Mouse (Mus musculus) ES-CJ7 (cell line): ENCODE data around the gene Gm10644.
"Not testable (repeated sequence)": the region's sequence is repeated elsewhere in the genome, so short reads cannot be mapped to it uniquely, and the experiment has no call there.

Experiments
- DNase-seq: peaks from one replicate; pipeline ENCODE4 v3.0.0; 2011; ENCODE audit warnings: low read depth, low spot score

Gene Gm10644

GRCm38 (mm10) chr8:83955106-83955957 lies at the start of gene Gm10644, which contains the start of gene Asf1b:
Gm10644 (minus strand) TSS chr8:83955205.
Asf1b (plus strand) TSS chr8:83955507.
- DNase-seq: peak; percentile 100

GRCm38 (mm10) chr8:84004533-84005201 lies 49.7 kb upstream of the Gm10644 start:
- peak; percentile 98 for DNase-seq

- no peak for DNase-seq
Measured at GRCm38 (mm10) chr8:84003612-84004246, 48.7 kb upstream of the Gm10644 start.

- no peak for DNase-seq
Measured at GRCm38 (mm10) chr8:84002957-84003611, 48.1 kb upstream of the Gm10644 start.

- peak; percentile 62 for DNase-seq
Measured at GRCm38 (mm10) chr8:84001281-84002000, 46.4 kb upstream of the Gm10644 start, which contains the start of gene 1700067K01Rik. 1700067K01Rik (plus strand) TSS chr8:84001502.

- no peak for DNase-seq
Measured at GRCm38 (mm10) chr8:83999825-84000224, 44.8 kb upstream of the Gm10644 start.

GRCm38 (mm10) chr8:83999057-83999705 lies 44.2 kb upstream of the Gm10644 start:
- no peak for DNase-seq

GRCm38 (mm10) chr8:83998231-83999056 lies 43.4 kb upstream of the Gm10644 start:
- DNase-seq: peak; percentile 92

GRCm38 (mm10) chr8:83997511-83998141 lies 42.6 kb upstream of the Gm10644 start, which contains the start of gene Samd1:
Samd1 (plus strand) TSS chr8:83997672.
- DNase-seq: no peak

- peak; percentile 92 for DNase-seq
Measured at GRCm38 (mm10) chr8:83996567-83997505, 41.8 kb upstream of the Gm10644 start.

GRCm38 (mm10) chr8:83995973-83996372 lies 41.0 kb upstream of the Gm10644 start:
- DNase-seq: no peak

GRCm38 (mm10) chr8:83994030-83994429 lies 39.0 kb upstream of the Gm10644 start:
- DNase-seq: no peak

GRCm38 (mm10) chr8:83992488-83992887 lies 37.5 kb upstream of the Gm10644 start:
- no peak for DNase-seq

GRCm38 (mm10) chr8:83990170-83990569 lies 35.2 kb upstream of the Gm10644 start:
- DNase-seq: no peak

- DNase-seq: no peak
Measured at GRCm38 (mm10) chr8:83989243-83989642, 34.2 kb upstream of the Gm10644 start.

GRCm38 (mm10) chr8:83983222-83983621 lies 28.2 kb upstream of the Gm10644 start:
- DNase-seq: not testable (repeated sequence)

GRCm38 (mm10) chr8:83982449-83982848 lies 27.4 kb upstream of the Gm10644 start:
- no peak for DNase-seq

- DNase-seq: no peak
Measured at GRCm38 (mm10) chr8:83981533-83981932, 26.5 kb upstream of the Gm10644 start.
